Mouse (Mus musculus): ENCODE results near the gene Bmp15. TPM values are rescaled to one million over a fixed set of nuclear protein-coding genes. Genes with fewer than 3 reads are reported as not detected.

The Bmp15 gene
- polyA plus RNA-seq (2012; rRNA removed; ENCODE audit: low replicate concordance): not detected in 2 replicates

GRCm38 (mm10) chrX:6320621-6321020, at the start of gene Bmp15:
TSS of gene Bmp15 (minus strand) at chrX:6320721.

Other genes starting within 250 kb of the Bmp15 start
- not detected in 2 replicates for gene AU022751, start 237.3 kb downstream of the Bmp15 start, polyA plus RNA-seq (2012; rRNA removed; ENCODE audit: low replicate concordance)
- gene Nudt10, start 147.7 kb downstream of the Bmp15 start, polyA plus RNA-seq (2012; rRNA removed; ENCODE audit: low replicate concordance): 0.06 TPM in 1 of 2 replicates, not detected in the other
- gene Shroom4, start 79.1 kb upstream of the Bmp15 start, polyA plus RNA-seq (2012; rRNA removed; ENCODE audit: low replicate concordance): 0.08 and 0.44 TPM in 2 replicates